Mouse (Mus musculus) limb, embryonic 12.5 days (tissue): ENCODE measurements around the gene Cyp2d26. TPM values are rescaled to one million over a fixed set of nuclear protein-coding genes. Genes with fewer than 3 reads are reported as not detected.
"Not testable (repeated sequence)": the region's sequence is repeated elsewhere in the genome, so short reads cannot be mapped to it uniquely, and the experiment has no call there.

Experiments
- ATAC-seq: fragments of 200-750 bp; cut with Nextera tagmentation; 2 replicates; pipeline ENCODE4 v1.8.0; 2017; ENCODE audit warnings: low read depth, moderate TSS enrichment; ENCODE audit not compliant: insufficient number of reproducible peaks, insufficient read depth, low FRiP score, low TSS enrichment
- H3K27ac ChIP-seq: fragments of 300-500 bp; sonication (generic); 2 replicates; pipeline ENCODE4 v1.5.1; 2016; ENCODE audit warnings: mild to moderate bottlenecking, moderate library complexity
- H3K27me3 ChIP-seq: fragments of 300-500 bp; sonication (generic); 2 replicates; pipeline ENCODE4 v1.6.1; 2016; ENCODE audit warnings: mild to moderate bottlenecking, moderate library complexity
- H3K36me3 ChIP-seq: fragments of 300-500 bp; sonication (generic); 2 replicates; pipeline ENCODE4 v1.6.1; 2016; ENCODE audit warnings: mild to moderate bottlenecking, moderate library complexity
- H3K4me1 ChIP-seq: fragments of 300-500 bp; sonication (generic); replicated peaks from 2 replicates; pipeline ENCODE4 v1.6.1; 2016
- H3K4me2 ChIP-seq: fragments of 300-500 bp; sonication (generic); 2 replicates; pipeline ENCODE4 v1.6.1; 2016; ENCODE audit warnings: mild to moderate bottlenecking, moderate library complexity
- H3K4me3 ChIP-seq: fragments of 300-500 bp; sonication (generic); replicated peaks from 2 replicates; pipeline ENCODE4 v1.5.1; 2016; ENCODE audit warnings: mild to moderate bottlenecking
- H3K9ac ChIP-seq: fragments of 300-500 bp; sonication (generic); replicated peaks from 2 replicates; pipeline ENCODE4 v1.6.1; 2016; ENCODE audit warnings: mild to moderate bottlenecking, moderate library complexity
- H3K9me3 ChIP-seq: fragments of 300-500 bp; sonication (generic); 2 replicates; pipeline ENCODE4 v1.6.1; 2016; ENCODE audit warnings: mild to moderate bottlenecking, moderate library complexity
- WGBS: fragments of 180-500 bp; shearing (Covaris S2); methylation state at CpG from one replicate; pipeline ENCODE4 v1.1.7; 2016; 5-methylcytosine and 5-hydroxymethylcytosine counted together
- polyA plus RNA-seq: library from polyadenylated mRNA; unstranded; fragments of >200 nt; fragmentation: Nextera tagmentation; extraction: Ambion mirVana; gene quantifications from 2 replicates; pipeline ENCODE4 v1.2.1, GENCODE M21; 2016

Cyp2d26 gene
- polyA plus RNA-seq, 1 experiment from 2014 or later, result not detected

DNA sequence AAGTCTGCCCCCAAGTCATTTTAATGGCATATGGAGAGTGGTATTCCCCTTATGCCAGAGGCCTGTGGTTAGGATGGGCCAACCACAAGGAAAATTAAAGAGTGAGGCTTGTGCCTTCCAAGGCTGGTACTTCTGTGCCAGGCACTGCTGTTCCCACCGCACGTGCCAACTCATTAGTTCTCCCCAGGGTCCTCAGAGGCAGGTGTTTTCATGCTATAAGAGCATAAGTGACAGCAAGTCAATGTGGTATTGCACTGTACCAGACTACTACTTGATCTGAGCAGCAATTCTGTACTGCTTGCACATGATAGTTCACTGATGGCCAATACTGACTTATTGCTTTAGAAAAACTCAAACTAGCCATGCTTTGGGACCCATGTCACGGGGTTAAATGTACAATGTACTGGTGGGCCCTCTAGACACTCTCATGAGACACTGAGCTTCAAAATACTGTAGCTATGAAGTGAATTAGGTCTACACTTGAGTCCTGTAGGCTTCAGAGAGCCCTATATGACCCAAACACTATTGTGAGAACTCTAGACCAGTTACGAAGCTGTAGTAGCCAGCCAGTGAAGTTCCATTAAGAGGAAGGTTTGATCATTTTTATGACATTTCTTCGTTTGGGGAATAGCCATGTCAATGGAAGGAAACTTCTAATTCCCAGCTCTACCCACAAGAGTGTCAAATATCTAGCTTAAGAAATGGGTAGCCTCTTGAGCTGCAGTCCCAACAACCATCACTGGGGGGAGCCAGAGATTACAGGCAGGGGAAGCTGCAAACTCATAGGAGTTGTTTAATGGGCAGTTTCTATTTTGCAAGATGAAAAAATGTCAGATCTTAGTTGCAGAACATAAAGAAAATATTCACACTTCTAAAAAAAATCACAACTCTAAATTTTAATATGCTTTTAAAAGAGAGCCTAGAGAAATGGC, 10.9 kb upstream of the Cyp2d26 start:
- no peak overlapping the region for H3K27ac ChIP-seq
- H3K9me3 ChIP-seq, result no peaks in the 10 kb centered on the region
- WGBS, result 71% methylated on average over 5 of the region's 5 CpGs
- no peak overlapping the region for H3K4me3 ChIP-seq
- H3K4me2 ChIP-seq, result no peak overlapping the region
- peaks cover 17% of the 10 kb centered on the region for H3K36me3 ChIP-seq
- no peaks in the 10 kb centered on the region for H3K4me1 ChIP-seq
- H3K27me3 ChIP-seq, result no peaks in the 10 kb centered on the region
- no peak overlapping the region for H3K9ac ChIP-seq
- no peak for ATAC-seq

DNA sequence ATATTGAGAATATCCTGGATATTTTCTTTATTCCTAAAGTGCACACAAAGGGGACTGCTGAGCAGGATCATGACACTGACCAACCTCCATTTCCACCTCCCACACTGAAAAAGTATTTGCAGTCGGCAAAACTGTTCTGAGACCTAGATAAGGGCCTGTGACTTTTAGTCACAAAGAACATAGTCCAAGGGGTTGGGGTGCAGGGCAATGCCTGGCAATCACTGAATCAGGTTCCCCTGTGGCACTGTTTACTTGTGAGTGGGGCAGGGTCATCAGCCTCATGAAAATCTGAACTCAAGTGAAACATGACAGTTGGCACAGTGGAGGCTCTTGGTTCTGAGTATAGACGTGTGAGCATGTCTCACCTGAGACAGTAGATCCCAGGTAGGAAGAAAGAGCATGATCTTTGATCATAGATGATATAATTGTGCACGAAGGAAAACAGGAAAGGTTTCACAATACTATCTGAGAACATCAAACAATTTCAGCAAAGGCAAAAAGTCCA, 1.9 kb upstream of the Cyp2d26 start:
- ATAC-seq, result no peak
- WGBS, result 79% methylated on average over 3 of the region's 3 CpGs

DNA sequence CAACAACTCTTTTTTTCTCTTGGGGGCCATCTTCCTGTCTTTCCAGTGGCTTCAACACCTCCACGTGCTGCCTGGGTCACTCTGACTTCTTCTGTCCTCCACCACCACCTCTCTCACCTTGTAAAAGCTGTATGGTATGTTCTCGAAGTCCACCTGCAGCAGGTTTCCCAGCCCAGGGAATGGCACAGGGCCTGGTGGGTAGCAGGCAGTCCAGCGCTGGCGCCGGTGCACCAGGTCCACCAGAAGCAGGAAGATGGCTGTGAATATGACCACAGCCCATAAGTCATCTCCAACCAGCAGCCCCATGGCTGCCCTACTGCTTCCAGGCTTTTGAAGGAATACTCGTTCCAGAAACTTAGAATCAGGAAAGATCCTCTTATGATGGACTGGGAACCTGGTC, 226 bp downstream of the Cyp2d26 start:
- no peaks in the 10 kb centered on the region for H3K9me3 ChIP-seq
- H3K4me1 ChIP-seq, result no peaks in the 10 kb centered on the region
- no peak overlapping the region for H3K4me2 ChIP-seq
- H3K27me3 ChIP-seq, result no peaks in the 10 kb centered on the region
- H3K4me3 ChIP-seq, result no peak overlapping the region
- no peak for ATAC-seq
- no peak overlapping the region for H3K27ac ChIP-seq
- H3K9ac ChIP-seq, result no peak overlapping the region
- WGBS, result 90% methylated on average over 6 of the region's 6 CpGs
- no peaks in the 10 kb centered on the region for H3K36me3 ChIP-seq

More for the DNA sequence above, 1.9 kb upstream of the Cyp2d26 start:
- Histone ChIP-seq H3K4me3 (no peak overlapping the region), H3K27ac (no peak overlapping the region), H3K36me3 (no peaks in the 10 kb centered on the region), H3K4me1 (no peaks in the 10 kb centered on the region), H3K9ac (no peak overlapping the region), H3K27me3 (no peaks in the 10 kb centered on the region), H3K4me2 (no peak overlapping the region), H3K9me3 (no peaks in the 10 kb centered on the region)

DNA sequence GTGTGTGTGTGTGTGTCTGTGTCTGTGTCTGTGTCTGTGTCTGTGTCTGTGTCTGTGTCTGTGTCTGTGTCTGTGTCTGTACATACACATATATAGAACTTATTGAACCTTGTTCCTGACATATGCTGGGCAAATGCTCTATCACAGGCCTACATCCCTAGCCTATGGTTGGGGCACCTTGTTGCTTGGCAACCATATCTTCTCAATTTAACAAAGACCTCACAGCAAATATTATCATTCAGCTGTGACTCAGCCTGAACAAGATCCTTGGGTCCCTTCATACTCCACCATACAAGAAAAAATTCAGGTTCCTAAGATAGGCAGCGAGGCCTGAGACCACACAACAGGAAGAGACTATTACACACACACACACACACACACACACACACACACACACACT, 640 bp downstream of the Cyp2d26 start:
- ATAC-seq, result no peak
- Histone ChIP-seq H3K4me1 (no peaks in the 10 kb centered on the region), H3K27ac (no peak overlapping the region), H3K36me3 (no peaks in the 10 kb centered on the region), H3K27me3 (no peaks in the 10 kb centered on the region), H3K4me2 (no peak overlapping the region), H3K9me3 (no peaks in the 10 kb centered on the region), H3K9ac (no peak overlapping the region), H3K4me3 (no peak overlapping the region)
- 73% methylated on average over 1 of the region's 1 CpGs for WGBS

DNA sequence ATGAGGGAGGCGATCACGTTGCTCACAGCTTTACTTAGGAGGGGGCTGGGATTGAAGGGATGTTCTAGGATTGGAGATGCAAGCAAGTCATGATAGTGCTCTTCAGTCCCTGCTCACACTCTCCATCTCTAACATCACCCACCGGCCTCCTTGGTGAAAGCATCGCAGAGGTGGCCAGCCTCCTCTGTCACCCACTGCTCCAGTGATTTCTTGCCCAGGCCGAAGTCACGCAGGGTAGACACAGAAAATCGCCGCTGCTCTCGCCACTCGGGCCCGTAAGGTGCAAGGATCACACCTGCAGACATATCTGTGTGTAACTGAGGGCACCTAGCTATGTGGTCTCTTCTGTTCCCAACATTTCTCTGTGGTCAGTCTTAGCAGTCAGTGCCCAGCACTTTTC, 1.5 kb downstream of the Cyp2d26 start:
- WGBS, result 90% methylated on average over 11 of the region's 11 CpGs
- H3K4me2 ChIP-seq, result no peak overlapping the region
- no peaks in the 10 kb centered on the region for H3K36me3 ChIP-seq
- H3K27me3 ChIP-seq, result no peaks in the 10 kb centered on the region
- no peaks in the 10 kb centered on the region for H3K4me1 ChIP-seq
- no peak overlapping the region for H3K4me3 ChIP-seq
- ATAC-seq, result no peak
- H3K9ac ChIP-seq, result no peak overlapping the region
- no peak overlapping the region for H3K27ac ChIP-seq
- no peaks in the 10 kb centered on the region for H3K9me3 ChIP-seq

DNA sequence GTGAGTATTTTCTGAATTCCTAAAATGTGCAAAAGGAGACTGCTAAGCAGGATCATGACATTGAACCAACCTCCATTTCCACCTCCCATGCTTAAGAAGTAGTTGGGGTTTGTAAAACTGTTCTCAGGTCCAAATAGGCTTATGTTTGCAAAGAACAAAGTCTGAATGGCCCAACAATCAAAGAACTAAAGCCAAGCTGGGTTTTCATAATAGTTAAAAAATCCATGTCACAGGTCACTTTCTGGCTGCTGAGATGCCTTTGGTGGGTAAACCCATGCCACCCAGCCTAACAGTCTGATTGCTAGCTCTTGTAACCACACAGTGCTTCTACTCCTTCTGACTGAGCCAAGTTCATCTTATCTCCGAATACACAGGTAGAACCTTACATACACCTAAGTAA, 9.5 kb downstream of the Cyp2d26 start:
- no peak for ATAC-seq
- WGBS, result 83% methylated on average over 1 of the region's 1 CpGs
- no peak overlapping the region for H3K4me3 ChIP-seq
- H3K9ac ChIP-seq, result no peak overlapping the region
- H3K4me2 ChIP-seq, result no peak overlapping the region
- H3K36me3 ChIP-seq, result no peaks in the 10 kb centered on the region
- no peaks in the 10 kb centered on the region for H3K9me3 ChIP-seq
- H3K27ac ChIP-seq, result no peak overlapping the region
- H3K27me3 ChIP-seq, result no peaks in the 10 kb centered on the region
- H3K4me1 ChIP-seq, result no peaks in the 10 kb centered on the region

DNA sequence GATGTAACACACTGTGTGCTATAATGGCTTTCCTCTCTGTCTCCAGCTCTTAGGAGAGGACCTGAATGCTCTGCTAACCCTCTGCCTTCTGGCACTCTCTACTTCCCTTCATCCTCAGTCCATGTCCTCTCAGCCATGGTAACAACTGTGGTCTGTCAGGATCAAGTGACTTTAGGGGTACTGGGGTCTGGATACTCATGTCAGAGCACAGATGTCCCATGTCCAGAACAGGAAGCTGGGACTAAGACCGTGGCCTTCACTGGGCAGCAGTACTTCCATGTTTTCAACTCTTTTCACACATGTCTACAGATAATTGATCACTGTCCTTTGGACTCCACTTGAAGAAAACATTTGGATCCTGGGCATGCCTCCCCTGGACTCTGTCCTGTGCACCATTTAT, 10.3 kb downstream of the Cyp2d26 start:
- WGBS, result 77% methylated on average over 1 of the region's 1 CpGs
- Histone ChIP-seq H3K4me2 (no peak overlapping the region), H3K27ac (no peak overlapping the region), H3K27me3 (no peaks in the 10 kb centered on the region), H3K36me3 (no peaks in the 10 kb centered on the region), H3K4me1 (no peaks in the 10 kb centered on the region), H3K9me3 (no peaks in the 10 kb centered on the region), H3K9ac (no peak overlapping the region), H3K4me3 (no peak overlapping the region)
- no peak for ATAC-seq

DNA sequence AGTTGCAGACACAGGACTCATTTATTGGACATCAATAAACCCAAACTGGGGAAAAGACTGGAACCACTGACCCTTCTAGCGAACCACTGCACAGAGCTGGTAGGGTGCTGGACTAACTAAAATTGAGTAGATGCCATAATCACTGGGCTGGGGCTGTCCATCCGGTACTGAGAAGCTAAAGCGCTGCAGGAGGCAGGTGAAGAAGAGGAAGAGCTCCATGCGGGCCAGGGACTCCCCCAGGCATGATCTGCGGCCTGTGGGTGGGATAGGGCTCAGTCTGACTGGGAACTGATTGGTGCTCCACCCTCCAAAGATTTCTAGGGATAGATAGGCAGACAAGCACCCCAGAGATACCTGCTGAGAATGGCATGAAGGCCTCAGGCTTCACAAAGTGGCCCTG, 16.2 kb downstream of the Cyp2d26 start:
- H3K4me1 ChIP-seq, H3K27me3 ChIP-seq, H3K9ac ChIP-seq, H3K9me3 ChIP-seq, H3K4me3 ChIP-seq, ATAC-seq, H3K36me3 ChIP-seq, H3K27ac ChIP-seq, H3K4me2 ChIP-seq: not testable (repeated sequence)
- 78% methylated on average over 5 of the region's 5 CpGs for WGBS

DNA sequence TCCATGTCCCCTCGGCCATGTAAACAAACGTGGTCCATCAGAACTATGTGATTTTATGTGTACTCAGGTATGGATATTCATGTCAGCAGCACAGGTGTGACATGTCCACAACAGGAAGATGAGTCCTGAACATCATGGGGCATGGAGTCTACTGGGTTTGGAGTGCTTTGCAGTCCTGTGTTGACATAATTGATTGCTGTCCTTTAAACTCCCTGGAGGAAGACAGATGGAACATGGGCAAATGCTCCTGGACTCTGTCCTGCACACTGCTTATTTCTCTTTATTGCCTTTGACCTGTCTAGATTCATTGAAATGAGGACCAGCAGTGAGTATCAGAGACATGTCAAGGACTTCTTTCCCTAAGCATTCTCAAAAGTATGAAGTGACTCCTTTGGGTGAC, 28.2 kb downstream of the Cyp2d26 start:
- 0 out of 2 replicates have a peak, but pooled peaks cover 3% of the 10 kb centered on the region for H3K9me3 ChIP-seq
- H3K9ac ChIP-seq, result no peak overlapping the region
- H3K27ac ChIP-seq, result no peak overlapping the region
- no peaks in the 10 kb centered on the region for H3K4me1 ChIP-seq
- 93% methylated on average over 2 of the region's 2 CpGs for WGBS
- no peaks in the 10 kb centered on the region for H3K27me3 ChIP-seq
- H3K4me2 ChIP-seq, result no peak overlapping the region
- no peak for ATAC-seq
- H3K36me3 ChIP-seq, result no peaks in the 10 kb centered on the region
- H3K4me3 ChIP-seq, result no peak overlapping the region

DNA sequence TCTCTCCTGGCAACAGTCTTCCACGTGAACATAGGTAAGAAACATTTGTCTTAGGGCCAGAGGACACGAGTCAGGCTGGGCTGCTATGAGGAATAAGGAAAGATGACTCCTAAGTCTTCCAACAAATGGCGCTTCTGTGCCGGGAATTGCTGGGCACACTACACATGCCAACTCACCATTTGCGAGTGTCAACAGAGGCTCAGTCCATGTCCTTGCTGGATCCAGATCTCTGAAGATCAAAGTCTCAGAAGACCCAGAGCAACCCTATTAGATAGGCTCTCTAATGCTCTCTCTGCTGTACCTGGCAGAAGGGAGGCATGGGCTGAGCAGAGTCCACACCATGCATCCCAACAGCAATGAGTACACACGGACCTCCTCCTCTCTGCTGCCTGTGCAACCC, 29.2 kb downstream of the Cyp2d26 start:
- 0 out of 2 replicates have a peak, but pooled peaks cover 3% of the 10 kb centered on the region for H3K9me3 ChIP-seq
- no peak overlapping the region for H3K4me3 ChIP-seq
- no peak overlapping the region for H3K9ac ChIP-seq
- no peaks in the 10 kb centered on the region for H3K27me3 ChIP-seq
- no peaks in the 10 kb centered on the region for H3K4me1 ChIP-seq
- no peak for ATAC-seq
- no peak overlapping the region for H3K27ac ChIP-seq
- no peaks in the 10 kb centered on the region for H3K36me3 ChIP-seq
- 86% methylated on average over 6 of the region's 6 CpGs for WGBS
- H3K4me2 ChIP-seq, result no peak overlapping the region

DNA sequence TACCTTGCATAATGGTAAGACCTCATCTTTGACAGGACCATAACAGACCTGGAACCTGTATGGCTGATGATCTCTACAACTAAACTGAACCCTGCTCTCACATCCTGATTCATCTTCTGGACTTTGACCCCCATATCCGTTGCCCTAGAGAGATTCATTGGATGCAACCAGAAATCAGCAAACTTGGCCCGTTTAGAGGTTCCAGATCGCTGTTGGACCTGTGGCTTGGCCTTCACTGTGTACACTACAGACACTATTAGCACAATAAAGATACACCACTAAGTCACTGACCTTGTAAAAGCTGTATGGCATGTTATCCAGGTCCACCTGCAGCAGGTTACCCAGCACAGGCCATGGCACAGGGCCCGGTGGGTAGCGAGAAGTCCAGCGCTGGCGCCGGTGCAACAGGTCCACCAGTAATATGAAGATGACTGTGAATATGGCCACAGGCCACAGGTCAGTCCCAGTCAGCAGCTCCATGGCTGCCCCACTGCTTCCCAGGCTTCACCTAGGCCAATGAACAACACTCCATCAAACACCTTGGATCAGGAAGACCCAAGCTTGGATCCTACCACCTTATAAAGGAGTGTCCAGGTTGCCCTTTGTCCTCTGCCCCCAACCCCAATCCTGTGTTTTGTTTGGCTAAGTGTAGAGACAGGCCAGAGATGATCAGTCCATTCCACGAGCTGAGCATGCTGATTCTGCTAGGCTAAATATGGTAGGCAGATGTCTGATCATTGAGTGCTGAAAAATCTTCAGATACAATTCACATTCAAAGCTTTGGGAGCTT, 30.3 kb downstream of the Cyp2d26 start, which contains the start of gene Cyp2d40:
TSS of gene Cyp2d40 (minus strand) at position 553 of the 790 bp plus-strand sequence.
- H3K27ac ChIP-seq, result no peak within 1 kb of the TSS
- WGBS, result 92% methylated on average over 9 of the region's 9 CpGs
- no peaks in the 10 kb centered on the region for H3K27me3 ChIP-seq
- H3K36me3 ChIP-seq, result no peaks in the 10 kb centered on the region
- no peak within 1 kb of the TSS for H3K9ac ChIP-seq
- no peak within 1 kb of the TSS for H3K4me2 ChIP-seq
- ATAC-seq, result no peak
- H3K9me3 ChIP-seq, result no peaks in the 10 kb centered on the region
- no peaks in the 10 kb centered on the region for H3K4me1 ChIP-seq
- no peak within 1 kb of the TSS for H3K4me3 ChIP-seq
